Mouse (Mus musculus) left cerebral cortex, postnatal 4 days (tissue): ENCODE results near the gene Fto. TPM values are rescaled to one million over a fixed set of nuclear protein-coding genes. Genes with fewer than 3 reads are reported as not detected.

ENCODE experiments used
- DNase-seq: peaks from one replicate; pipeline ENCODE4 v3.0.0-alpha.2; 2022
- intact Hi-C: fragments of 180-260 bp; cut with DNase I; formaldehyde crosslinking; loops from one replicate; pipeline ENCODE4 v1.15.1; 2025
- total RNA-seq, 2 experiments: library from RNA; stranded (reverse); gene quantifications; 2 replicates each; pipeline ENCODE4 v1.2.3; 2021

Gene Fto
- total RNA-seq, 2 experiments from 2014 or later = 121 to 133 TPM

DNA sequence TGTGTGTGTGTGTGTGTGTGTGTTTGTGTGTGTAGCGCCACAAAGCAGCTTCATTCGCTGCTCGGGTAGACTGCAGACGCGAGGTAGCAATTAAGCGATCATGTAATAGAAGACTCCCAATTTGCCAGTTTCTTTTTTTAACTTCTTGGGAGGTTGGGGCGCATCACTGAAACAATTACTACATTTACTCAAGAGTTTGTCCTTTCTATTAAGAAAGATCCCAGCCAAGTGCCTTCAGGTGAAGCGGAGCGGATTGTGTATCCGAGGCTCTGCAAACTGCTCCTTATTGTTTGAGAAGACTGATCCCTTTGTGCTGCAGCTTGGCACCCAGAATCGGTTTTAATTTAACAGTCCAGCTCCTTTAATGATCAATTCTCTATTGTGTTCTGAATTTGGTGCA lies 70.5 kb downstream of the Fto start:
- intact Hi-C loops = no loop called here
- no peak for DNase-seq

DNA sequence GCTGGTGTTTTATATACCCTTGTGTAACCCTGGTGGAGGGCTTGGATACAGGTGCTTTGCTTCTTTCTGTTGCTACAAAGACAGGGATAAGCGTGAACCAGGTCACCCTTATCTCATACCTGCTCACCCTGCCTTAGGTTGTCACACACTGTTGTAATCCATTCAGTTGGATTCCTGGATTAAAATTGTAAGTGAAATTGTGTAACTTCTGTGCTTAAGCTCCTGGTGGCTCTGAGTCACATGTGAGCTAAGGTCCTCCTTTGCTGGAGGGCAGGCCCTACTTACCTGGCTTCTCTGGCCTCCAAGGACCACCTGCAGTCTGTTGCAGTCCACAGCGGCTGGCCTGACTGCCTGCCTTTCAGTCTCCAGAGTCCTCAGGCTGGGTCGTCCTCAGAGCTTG lies 71.1 kb downstream of the Fto start:
- intact Hi-C loops = no loop called here

DNA sequence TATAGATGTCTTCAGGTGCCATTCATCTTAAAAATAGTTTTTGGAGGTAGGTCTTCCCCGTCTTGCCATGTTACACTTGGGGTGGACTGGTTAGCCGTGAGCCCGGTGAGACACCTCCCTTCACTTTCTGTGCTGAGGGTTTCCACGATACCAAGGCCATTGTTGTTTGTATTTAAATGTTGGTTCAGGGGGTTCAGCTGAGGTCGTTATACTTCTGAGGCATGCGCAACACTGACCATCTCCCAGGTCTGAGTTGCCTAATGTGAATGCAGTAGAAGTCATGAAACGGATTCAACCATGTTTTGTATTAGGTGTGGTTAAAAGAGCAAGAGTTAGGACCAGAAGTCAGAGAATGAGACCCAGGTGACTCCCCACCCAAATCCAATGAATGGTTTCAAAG lies 72.5 kb downstream of the Fto start:
- intact Hi-C loops = no loop called here
- DNase-seq = no peak

More for the DNA sequence above, 71.1 kb downstream of the Fto start:
- no peak for DNase-seq

DNA sequence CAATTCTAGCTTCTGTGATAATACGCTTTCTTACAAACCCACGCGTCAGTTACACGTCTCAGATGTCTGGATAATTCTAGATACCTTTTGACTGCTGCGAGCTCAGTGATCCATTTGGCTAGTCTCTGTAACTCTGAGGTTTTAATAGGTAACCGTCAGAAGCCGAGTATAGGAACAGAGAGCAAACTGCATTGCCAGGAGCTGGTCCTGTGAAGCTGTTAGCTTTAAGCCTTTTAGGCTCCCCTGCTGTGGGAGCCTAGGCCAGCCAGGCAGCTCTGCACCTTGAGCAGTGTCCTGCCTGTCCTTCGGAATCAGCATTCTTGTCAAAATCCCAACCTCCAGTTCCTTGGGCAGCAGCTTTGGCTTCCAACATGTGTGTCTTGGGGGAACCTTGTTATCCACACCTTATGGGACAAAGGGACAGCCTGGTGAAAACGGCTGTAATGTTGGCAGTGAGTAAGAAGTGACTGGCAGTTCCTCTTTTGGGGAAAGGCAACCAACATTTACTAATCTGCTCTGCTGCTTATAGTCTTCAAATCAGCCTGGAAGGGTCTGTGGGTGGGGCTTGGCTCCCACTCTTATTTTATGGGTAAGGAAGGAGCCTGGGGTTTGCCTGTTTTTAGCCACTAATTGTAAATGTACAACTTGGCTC lies 77.2 kb downstream of the Fto start:
- DNase-seq = no peak
- intact Hi-C loops = no loop called here

DNA sequence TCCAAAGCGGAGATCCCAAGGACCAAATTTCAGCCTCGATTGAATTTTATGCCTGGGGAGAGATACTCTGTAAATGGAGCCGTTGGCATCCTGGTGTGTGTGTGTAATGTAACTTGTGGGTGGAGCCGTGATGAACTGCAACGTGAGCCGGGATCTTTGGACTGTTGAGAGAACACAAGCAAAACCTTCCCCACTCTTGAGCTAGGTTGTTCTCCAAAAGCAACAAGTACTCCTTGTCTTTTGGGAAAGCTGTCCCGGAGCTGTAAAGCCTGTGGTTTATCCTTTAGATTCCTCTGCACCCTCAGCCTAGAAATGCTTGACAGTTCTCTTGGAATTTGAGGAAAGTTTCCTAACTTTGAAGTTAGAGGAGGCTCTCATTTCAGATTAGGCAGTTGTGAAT lies 78.9 kb downstream of the Fto start:
- intact Hi-C loops = no loop called here
- DNase-seq = no peak

DNA sequence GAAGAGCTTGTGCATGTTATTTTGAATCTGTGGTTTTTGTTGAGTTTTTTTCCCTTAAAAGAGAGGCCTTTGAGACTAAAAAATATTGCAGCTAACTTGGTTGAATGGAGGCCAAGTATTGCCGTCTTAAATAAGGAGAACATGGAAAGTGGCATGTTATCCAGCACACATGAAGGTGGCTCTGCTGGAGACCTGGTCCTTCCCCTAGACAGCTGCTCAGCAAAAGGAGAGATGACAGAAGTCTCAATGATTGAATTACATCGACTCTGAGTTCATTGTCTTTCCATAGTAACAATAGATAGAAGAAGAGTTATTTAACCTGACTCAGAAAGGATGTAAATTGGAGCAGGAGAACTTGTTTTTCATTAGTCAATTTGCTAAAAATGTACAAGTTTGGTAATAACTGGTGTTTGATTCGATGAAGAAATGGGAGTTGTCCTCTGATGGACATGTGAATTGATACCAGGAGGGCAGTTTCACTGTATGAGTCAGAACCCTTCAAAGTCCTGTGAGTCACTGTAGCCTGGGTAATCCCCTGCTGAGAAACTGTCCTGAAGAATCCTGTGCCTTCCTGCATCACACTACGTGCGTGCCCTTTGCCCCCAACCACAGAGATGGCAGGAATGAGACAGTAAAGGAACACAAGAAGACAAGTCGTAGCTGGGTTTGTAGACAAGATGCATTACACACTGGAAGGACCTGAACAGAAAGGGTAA lies 82.2 kb downstream of the Fto start:
- no peak for DNase-seq
- intact Hi-C loops = no loop called here

DNA sequence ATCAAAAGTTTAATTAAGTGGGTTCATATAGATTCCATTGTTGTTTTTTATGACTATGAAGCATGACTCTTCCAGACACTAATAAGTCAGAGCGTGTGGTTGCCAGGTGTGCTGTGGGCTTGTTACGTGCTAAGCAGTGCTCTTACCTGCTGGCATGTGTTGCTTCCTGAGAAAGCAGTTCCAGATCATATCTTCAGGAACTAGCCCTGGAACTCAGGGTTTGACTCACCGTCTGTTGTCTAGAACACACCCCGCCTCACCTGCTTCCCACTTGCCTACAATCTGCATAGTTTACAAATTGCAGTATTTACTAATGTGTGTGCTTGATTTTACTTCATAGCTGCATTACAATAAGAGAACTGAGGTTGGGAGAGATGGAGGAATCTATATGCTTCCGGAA lies 84.7 kb downstream of the Fto start:
- intact Hi-C loops = no loop called here
- DNase-seq = no peak

DNA sequence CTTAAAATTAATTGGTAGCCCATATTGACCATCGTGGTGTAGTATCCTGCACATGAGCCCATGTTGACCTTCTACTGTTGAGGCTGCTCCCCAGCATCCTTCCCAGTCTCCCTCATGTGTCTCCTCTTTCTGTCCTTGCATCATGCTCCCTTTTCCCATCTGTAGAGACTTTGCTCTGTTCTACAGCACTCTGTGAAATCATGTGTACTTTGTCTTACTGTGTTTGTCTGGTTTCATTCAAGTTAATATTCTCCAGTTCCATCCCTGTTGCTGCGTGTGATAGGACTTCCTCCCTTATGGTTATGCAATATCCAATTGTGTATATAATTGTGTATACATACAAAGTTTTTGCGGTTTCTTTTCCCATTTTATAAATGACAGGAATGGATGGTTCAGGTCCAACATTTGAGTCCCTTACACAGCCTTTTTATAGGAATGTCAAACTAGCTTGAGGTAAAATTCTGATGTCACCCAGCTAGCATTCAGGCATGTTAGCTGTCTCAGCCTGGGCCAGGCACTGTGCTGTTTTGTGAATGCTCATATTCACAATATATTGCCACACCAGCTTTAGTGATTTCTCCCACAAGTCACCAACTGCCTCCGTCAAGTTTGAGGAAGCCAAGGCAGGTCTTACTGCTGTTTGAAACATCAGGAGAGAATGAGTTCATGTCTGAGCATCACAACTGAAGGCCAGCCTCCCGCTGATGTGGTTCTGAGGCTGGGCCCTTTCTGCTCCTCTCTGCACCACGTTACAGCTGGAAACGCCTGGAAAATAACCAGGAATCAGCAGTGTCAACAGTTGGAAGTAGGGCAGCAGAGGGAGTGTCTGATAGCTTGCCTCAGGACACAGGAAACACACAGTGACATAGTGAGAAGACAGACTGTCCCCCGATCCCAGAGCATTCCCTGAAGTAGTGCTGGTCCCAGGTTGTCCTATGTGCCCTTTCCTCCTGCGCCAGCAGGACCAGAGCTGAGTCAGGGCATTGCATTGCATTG lies 90.0 kb downstream of the Fto start:
- DNase-seq = no peak
- intact Hi-C loops = no loop called here

DNA sequence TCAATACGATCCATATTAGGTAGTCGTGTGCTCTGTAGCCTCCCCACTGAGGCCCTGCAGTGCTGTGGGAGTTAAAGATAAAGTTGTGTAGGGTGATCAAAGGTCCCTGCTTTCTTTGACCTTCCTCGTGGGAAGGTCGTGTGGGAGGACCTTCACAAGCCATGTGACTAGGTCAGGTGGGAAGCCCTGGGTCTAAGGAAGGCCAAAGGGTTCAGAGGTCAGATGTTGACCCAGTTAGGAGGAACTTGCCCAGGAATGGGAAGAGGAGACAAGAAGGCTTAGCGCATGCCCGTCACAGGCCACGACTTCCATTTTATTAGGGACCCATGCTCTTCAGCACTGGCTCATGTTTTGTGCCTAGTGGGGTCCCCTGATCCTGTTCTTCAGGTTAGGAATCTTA lies 91.0 kb downstream of the Fto start:
- intact Hi-C loops = no loop called here
- no peak for DNase-seq

DNA sequence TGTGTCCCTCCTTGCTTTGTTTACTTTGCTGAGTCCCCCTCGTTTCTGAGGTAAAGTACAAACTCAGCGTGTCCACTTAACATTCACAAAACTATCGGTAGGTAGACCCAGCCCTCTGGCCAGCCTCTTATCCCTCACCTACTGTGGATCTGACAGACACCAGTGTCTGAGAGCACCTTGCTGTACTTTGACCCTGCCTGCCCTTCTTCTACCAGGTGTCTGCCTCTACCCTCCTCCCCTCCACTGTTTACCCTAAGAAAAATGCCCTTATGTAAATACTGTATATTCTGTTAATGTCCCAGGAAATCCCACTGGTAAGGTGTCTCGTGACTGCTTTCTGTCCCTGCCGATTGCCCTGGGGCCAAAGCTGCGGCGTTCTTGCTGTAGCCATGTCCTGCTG lies 91.8 kb downstream of the Fto start:
- DNase-seq = no peak
- intact Hi-C loops = no loop called here

DNA sequence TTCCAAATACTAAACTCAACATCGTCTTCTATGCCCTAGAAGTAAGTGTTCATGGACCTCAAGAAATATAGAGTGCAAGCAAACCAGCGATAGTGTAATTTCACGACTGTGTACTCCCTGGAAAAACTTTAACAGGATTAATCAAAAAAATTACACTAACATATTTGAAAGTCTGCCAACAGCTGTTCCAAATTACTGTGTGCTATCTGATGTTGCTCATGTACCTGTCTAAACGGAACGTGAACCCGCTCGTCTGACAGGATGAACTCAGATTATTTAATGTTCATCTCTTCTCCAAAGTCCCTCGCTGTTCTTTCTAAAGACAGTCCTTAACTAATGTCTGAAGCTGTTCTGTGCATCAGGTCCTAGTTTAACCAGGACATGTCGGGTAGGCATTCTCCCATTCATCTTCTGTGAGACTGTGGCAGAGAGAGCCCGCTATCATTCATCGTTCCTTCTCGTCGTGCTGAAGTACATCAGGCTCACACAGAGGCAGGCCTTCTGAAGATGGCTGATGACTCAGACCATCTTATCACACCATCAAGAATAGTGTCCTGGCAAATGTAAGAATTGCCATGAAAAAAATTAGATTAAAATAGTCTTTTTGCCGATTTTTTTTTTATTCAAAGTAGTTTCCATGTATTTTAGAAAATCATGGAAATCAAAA lies 93.4 kb downstream of the Fto start:
- intact Hi-C loops = no loop called here
- no peak for DNase-seq

DNA sequence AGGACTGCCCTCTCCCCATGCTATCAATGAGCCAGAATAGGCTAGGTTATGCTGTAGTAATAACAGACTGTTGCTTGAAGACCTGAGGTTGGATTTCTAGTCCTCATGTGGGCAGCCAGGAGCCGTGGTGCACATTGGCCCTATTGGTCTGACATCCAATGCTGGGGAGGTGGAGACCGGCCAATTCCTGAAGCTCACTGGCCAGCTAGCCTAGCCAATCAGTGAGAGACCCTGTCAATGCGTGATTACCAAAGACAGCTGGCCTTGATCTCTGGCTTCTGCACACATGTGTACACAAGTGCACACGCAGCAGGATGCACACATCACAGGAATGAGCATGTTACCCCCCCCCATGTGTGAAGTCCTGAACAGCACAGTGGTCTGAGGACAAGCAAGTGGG lies 94.6 kb downstream of the Fto start:
- intact Hi-C loops = no loop called here
- DNase-seq = no peak

DNA sequence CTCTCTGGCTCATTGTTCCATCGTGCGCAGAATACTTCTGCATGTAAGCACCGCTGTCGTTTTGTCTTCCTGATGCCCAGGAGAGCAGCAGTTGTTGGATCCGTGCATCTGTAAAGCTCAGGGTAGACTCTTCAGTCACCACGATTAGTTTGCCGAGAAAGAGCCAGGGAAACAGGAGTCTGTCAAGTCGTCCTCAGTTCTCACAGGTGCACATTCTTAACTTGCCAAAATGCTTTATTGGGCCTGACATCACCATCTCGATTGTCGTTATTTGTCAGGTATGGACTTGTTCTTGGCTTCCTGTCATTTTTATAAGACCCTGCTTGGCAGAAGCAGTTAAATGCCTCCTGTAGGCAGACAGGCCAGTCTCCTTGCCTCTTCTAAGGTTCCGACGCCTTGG lies 96.7 kb downstream of the Fto start:
- no peak for DNase-seq
- intact Hi-C loops = no loop called here

DNA sequence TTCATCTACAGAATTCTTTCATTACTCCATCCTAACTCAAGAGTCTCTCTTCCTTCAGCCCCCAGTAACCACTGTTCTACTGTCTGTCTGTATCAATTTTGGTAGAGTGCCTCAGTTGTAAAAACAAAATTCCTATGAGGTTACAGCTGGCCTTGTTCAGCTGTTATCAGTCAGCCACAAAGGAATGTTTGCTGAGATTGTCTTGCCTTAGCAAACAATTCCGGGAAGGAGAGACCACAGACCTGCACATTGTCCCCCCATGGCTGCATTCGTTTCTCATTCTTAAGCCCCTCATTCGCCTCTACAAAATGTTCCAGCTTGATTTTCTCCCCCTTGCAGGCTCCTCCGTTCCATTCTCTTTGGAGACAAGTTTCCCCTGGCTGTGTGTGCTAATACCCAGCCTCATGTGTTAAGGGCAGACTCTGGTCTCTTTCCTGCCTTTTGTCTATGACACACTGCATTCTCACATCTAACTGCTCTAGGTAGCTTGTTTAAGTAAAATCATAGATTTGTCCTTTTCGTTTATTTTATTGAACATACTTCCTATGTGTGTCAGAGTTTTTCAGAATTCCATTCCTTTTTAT lies 111.3 kb downstream of the Fto start:
- DNase-seq = no peak
- intact Hi-C loops = no loop called here

DNA sequence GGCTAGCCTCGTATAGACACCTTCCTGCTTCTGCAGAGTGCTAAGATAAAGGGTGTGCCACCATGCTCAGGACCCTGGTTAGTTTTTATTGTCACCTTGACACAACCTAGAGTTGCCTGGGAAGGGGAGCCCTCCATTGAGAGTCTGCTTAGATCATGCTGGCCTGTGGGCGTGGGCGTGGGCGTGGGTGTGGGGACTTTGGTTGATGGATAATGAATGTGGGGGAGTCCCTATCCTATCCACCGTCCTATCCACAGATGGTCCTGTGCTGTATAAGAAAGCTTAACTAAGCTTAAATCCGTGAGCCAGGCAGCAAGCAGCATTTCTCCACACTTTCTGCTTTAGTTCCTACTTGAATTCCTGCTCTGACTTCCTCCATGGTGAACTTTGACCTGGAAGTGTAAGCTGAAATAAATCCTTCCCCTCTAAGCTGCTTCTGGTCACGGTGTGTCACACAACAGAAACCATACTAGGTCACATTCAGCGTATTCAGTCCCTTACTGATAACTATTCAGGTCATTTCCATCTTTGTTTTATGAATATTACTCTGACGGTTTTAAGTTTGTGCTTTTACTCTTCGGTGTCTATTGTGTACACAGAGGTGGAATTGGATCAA lies 112.0 kb downstream of the Fto start:
- DNase-seq = no peak
- intact Hi-C loops = no loop called here

DNA sequence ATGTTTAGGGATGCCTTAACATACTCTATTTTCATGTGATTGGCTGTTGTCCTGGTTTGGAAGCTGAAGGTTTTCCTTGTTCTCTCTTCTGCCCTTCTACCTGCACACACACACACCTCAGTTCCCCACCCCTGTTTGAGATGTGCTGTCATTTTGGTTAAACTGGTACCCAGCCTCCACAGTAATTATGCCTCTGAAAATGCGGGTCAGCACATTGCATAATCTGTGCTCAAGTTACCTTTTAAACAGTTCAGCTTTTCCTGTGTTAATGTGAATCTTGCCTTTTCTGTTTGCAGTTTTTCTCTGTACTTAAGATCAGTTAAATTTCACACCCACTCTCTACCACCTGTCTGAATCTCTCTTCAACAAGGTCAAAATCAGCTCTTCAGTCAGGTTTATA lies 113.2 kb downstream of the Fto start:
- intact Hi-C loops = no loop called here
- DNase-seq = no peak

DNA sequence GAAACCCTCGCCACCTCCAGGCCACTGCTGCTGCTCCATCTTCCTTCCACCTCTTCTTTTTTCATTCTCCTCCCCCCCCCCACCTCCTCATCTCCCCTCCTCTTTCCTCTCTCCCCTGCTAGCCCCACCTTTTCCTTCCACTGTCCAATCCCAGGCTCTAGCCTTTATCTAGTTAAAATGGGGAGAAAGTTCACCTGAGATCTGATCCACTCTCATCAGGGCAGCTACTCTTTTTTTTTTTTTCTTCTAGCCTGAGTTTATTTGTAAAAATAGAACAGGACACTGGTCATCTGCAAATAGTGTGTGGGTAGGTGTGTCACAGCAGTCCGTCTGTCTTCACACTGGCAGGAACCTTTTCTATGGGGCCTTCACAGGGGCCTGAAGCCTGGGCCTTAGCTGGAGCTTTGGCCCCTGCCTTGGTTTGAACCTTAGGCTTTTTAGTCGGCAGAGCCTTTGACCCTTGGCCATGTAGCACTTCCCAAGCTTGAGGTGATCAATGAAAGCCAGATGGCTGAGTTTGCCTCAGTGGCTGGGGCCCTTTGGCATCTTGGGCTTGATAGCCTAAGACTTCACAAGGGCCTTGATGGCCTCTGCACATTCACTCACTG lies 117.1 kb downstream of the Fto start:
- intact Hi-C loops = no loop called here

DNA sequence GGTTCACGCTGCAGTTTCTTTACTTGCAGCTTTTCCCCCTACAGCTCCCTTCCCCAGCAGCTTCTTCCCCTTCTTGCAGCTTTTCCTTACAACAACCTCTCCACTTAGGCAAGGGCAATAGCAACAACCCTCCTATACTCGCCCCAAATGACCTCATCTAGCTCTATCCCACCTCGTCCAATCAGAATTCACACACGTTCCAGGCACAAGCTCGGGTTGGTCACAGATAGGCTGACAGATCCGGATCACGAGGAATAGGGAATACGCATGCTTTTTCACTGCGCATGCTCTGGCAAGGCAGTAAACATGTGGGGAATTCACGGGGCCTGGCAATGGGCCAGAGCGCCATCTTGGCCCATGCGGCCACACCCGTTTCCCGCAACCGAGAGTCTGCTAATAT lies 122.7 kb downstream of the Fto start:
- DNase-seq = no peak
- intact Hi-C loops = no loop called here

More for the DNA sequence above, 117.1 kb downstream of the Fto start:
- DNase-seq = no peak

DNA sequence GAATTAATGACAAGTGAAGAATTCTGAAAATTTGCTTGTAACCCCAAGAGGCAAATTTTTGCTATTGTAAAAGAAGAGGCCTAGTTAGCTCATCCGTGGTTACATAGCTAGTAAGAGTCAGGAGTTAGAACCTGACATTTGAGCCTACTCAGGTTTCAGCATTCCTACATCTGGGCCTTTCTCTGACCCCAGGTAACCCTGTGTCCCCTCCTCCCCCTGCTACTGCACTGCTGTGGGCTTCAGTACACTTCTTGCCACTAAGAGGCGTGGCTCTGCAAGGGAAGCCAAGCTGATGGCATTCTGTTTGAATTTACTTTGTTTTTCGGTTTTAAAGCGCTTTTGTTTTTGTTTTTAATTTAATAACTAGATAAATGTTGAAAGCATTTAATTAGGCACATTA lies 130.6 kb downstream of the Fto start:
- intact Hi-C loops = no loop called here
- no peak for DNase-seq
